Mouse (Mus musculus): ENCODE measurements at regions not wholly inside any gene's neighbourhood (a gene's known extent, or its start where the extent isn't known, plus 50 kb on each side); places are given as distances from the start of the nearest gene placed in this dataset.

DNA sequence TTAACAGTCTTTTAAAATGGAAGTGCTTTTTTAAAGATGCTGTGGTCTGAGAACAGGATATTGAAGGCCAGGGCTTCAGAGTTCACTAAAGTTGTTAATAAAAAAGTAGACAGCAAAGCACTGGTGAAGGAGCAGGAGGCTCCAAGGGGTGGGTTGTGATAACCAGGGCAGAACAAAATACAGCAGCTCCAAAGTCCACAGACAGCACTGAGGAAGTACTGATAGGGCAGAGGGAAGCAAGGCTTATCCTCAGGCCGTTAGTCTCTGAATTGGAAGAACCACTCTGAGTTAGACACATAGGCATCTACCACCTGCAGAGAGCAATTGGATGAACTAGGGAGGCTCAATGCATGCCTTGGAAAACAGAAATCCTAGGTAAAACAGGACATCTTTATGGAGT is 62.1 kb downstream of the P2ry1 start:
- no peak for ATAC-seq (ENCODE audit: insufficient number of reproducible peaks, low FRiP score, low TSS enrichment)

DNA sequence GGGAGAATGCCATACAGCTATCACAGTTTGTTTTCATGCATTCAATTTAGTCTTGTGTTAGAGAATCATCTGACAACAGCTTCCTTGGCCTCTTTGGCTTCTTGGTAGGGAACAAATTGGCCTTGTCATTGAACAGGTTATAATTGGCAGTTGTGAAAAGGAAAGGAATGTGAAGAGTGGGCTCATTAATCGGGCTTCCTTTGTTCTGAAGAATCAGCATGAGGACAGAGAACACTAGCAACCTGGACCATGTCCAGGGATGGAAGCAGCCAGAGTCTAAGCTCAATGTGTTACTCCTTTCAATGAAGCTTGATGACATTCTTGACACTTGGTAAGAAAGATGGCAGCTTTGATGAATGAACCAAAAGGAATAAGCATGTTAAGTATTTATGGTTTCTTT is 64.5 kb downstream of the P2ry1 start:
- no peak for ATAC-seq (ENCODE audit: insufficient number of reproducible peaks, low FRiP score, low TSS enrichment)

DNA sequence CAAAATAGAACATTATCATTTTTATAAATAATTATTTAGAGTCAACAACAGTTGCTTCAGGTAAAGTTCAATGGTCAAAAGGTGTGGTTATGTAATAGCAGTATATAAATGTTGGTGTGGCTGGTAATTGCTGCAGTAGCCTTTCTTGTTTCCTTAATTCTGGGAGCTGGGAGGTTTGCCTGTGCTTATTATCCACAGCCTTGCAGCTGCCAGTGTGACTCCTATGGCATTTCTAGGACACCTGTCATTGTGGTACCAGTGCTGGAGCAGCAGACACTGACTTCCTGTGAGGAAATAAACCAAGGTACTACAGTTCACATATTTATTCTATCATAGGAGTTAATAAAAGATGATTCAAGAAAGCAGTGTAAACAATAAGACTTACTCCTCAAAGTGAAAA is 65.6 kb downstream of the P2ry1 start:
- no peak for ATAC-seq (ENCODE audit: insufficient number of reproducible peaks, low FRiP score, low TSS enrichment)

DNA sequence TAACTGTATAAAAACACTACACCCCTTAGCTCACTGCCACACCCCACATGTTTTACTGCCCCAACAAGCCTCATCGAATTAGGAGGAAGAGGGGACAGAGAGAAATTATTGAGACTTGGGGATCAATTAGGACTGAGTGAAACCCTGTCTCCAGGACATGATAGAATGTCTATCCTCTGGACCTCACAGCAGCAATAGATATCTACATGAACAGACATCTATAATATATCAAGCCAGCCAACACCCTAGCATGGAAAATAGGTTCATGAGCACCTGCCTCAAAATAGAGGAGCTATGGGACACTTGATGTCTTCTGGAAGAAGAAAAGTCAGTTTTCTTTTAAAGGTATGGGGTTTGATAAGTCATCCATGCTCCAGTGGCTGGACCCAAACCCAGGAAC is 68.4 kb downstream of the P2ry1 start:
- no peak for ATAC-seq (ENCODE audit: insufficient number of reproducible peaks, low FRiP score, low TSS enrichment)

DNA sequence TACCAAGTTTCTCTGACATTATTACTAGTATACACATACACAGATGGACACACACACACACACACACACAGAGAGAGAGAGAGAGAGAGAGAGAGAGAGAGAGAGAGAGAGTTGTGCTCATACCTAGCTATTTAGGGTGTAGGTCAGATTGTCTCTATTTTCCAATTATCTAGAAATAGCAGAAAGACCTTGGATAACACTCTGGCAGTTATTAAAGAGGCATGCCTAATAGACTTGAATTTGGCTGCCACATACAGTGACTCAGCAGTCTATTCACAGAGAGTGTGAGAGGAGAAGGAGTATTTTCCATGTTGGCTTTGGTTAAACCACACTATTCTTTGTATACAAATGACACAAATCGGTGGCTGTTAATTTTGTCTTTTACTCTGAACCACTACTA is 69.7 kb downstream of the P2ry1 start:
- ATAC-seq (ENCODE audit: insufficient number of reproducible peaks, low FRiP score, low TSS enrichment), result no peak

DNA sequence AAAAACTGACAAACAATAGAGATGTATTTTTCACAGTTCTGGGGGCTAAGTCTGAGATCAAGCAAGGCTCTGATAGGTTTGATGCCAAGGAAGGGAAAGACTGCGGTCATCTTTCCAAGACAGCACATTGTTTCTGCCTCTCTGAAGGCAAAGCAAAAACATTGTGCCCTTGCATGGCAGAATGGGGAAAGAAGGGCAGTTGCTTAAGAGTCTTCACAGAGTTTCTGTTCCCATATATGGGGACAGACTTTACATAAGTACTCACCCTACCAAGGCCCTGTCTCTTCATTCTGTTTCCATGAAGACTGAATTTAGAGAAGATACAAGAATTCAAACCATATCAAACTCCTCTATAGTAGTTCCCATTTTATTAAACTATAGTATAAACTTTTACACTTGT is 70.5 kb downstream of the P2ry1 start:
- ATAC-seq (ENCODE audit: insufficient number of reproducible peaks, low FRiP score, low TSS enrichment), result no peak

DNA sequence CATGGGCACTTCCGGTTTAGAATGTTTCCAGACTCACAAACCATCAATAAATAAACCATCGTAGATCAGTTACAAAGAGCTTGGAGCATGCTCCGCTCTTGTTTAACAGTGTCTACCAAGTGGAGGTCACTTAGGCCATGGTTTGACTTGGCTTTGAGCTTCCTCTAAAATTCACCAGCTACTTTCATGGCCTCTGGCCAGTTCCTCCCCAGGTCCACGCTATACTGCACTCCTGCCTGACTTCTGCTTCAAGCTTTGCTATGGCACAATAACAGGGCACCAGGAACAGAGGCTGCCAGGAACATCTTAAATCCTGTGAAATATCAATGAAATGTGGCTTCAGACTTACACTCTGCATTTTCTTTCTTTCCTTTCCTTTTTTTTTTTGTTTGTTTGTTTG is 71.2 kb downstream of the P2ry1 start:
- no peak for ATAC-seq (ENCODE audit: insufficient number of reproducible peaks, low FRiP score, low TSS enrichment)

DNA sequence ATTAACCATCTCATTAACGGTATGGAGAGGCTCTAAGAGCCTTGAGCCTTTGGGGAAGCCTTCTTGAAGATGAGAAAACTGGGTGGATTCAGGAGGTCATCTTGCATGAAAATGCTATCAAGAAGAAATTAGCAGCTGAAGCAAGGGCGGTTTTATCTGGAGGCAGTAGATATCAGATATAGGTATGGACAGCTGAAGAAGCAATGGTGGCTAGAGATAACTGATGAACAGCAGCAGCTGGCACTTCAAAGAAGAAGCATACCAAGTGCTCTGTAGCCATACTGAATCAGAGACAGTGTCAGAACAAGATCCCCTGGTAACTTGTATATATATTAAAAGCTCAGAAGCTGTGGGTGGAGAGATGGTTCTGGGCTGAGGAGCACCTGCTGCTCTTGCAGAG is 73.2 kb downstream of the P2ry1 start:
- no peak for ATAC-seq (ENCODE audit: insufficient number of reproducible peaks, low FRiP score, low TSS enrichment)

DNA sequence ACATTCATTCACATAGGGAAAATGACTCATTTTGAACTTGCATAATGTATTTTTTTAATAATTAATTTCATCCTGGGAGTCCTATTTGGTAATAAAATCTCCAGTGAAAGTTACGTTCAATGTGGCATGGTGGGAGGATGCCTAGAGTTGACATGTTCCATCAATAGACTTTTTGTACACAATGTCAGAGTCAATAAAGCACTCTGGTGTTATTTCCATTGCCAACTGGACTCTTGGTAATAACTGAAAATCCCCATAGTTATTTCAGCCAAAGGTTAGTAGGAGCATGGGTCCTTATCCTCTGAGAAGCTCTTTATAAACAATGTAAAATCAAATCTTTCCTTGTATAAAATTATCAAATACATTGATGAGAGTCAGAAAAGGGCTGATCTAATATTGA is 87.3 kb downstream of the P2ry1 start:
- ATAC-seq (ENCODE audit: insufficient number of reproducible peaks, low FRiP score, low TSS enrichment), result no peak

DNA sequence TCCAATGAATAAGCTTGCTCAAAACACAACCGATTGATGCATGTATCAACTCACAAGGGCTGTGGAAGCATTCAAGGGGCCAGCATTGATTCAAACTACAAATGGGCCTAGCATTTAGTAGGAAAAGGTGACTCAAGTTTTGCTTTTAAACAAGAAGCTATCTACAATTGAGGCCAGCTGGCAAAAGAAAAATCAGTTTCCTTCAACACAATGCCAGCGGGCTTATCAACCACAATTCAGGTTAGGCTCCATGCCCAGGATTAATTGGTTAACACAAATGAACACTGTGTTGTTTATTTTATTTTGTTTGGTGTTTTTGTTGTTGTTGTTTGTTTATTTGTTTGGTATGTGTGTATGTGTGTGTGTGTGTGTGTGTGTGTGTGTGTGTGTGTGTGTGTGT is 89.4 kb downstream of the P2ry1 start:
- ATAC-seq (ENCODE audit: insufficient number of reproducible peaks, low FRiP score, low TSS enrichment), result no peak

DNA sequence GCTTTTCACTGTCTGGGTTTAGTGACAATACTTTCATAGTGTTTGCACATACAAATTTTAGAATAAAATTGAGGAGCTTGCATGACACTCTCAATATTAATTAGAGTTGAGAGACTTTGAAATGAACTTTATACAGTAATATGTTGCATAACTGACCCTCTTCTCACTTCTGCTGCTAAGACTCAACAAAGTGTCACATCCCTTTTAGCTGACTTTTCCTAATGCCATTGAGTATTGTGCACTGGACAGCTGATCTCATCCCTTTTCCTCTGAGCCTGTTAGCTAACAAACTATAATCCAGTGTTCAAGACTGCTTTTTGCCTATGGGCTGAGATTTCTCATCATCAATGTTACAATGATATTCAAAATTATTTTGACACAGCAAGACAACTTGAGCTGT is 113.8 kb downstream of the P2ry1 start:
- no peak for ATAC-seq (ENCODE audit: insufficient number of reproducible peaks, low FRiP score, low TSS enrichment)

DNA sequence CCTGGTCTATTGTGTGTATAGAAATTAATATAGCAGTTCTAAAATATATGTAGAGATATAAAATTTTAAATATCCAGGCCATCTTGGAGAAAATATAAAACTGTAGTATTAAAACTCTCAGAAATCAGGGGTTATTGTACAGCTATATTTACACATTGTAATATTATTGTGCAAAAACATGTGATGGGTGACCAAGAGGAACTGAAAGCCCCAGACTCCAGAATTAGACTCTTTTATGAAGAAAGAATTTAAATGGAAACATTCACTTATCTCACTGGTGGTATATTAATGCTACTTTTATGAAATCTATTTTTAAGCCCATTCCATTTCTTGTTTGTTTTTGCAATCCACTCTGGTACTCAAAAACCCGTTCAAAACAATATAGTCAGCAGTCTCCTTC is 130.5 kb downstream of the P2ry1 start:
- ATAC-seq (ENCODE audit: insufficient number of reproducible peaks, low FRiP score, low TSS enrichment), result no peak

DNA sequence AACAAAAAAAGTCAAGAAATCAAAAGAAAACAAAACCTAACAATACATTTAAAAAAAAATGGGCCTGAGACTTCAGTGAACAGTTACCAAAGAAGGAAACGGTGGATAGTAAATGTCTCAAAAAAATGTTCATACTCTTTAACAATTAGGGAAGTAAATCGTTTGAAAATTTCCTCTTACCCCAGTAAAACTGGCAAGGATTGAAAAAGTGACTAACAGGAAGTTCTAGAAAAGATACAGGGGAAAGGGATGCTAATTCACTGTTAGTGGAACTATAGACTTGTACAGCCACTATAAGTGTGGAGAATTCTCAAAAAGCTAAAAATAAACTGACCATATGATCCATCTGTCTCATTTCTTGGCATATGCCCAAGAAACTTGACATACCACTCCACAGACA is 151.5 kb downstream of the P2ry1 start:
- ATAC-seq (ENCODE audit: insufficient number of reproducible peaks, low FRiP score, low TSS enrichment), result no peak

DNA sequence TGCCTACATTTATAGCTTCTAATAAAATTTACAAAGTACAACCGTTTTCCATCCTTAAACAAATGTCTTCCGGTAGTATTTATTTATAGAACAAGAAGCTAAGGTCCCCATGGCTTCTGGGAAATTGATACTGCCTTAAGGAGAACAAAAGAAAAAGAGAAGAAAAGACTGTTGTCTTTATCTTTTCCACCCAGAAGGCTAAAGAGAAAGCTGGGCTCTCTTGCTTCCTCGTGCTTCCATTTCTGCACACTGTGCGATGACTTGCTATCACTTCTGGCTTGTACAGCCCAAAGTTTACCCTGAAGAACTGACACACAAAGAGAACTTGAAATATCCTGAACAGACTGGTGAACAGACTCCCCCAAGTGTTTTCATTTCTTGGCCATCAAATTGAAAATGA is 157.2 kb downstream of the P2ry1 start:
- ATAC-seq (ENCODE audit: insufficient number of reproducible peaks, low FRiP score, low TSS enrichment), result no peak

DNA sequence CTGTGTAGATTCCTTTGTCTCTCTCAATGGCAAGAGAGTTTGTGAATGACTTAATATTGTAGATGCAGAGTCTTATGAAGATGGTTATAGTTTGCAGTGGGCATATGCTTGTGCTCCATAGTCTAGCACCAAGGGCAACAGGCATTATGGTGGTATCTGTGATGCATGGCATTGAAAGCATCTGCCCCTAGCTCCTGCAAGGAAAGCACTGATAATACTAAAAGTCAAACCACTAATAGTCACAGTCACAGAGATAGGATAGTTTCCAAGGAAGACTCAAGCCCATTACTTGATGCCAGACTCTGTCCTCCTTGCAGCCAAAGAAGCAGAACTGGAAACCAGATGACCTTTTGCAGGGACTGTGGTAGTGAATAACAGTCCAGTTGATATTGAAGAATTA is 158.8 kb downstream of the P2ry1 start:
- ATAC-seq (ENCODE audit: insufficient number of reproducible peaks, low FRiP score, low TSS enrichment), result no peak

DNA sequence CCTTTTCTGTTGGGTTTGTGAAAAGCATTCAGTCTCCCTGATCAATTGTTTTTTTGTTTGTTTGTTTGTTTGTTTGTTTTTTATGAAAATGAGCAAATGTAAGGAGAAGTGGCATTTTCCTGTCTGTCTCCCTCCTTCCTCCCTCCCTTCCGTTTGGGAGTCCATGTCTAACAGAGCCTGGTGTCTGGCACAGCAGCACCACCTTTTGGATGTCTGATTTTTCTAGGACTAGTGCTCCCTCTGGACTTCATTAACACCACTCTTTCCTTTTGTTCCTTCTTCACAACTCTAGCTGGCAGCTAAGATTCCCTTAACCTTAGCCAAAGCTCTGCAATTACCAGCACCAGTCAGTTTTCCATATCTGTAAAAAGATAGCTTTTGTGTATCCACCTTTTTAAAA is 175.6 kb upstream of the Rap2b start:
- no peak for ATAC-seq (ENCODE audit: insufficient number of reproducible peaks, low FRiP score, low TSS enrichment)

DNA sequence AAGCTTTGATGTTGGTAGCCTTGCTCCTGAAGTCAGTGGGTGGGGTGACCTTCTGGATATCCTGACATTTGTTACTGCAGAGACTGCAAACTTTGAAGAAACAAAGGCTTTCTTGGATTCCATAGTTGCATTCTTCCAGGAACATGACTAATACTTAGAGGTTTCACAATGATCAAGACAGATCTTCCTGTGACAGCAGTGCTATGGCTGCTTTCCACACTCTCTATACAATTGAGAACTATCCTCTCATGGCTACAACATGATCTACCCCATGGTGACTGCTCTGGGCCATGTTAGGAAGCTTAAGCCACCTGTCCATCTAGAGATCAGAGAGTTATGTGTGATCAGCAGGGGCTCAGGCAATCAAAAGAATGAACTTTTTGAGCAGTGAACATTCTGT is 172.8 kb upstream of the Rap2b start:
- ATAC-seq (ENCODE audit: insufficient number of reproducible peaks, low FRiP score, low TSS enrichment), result no peak

DNA sequence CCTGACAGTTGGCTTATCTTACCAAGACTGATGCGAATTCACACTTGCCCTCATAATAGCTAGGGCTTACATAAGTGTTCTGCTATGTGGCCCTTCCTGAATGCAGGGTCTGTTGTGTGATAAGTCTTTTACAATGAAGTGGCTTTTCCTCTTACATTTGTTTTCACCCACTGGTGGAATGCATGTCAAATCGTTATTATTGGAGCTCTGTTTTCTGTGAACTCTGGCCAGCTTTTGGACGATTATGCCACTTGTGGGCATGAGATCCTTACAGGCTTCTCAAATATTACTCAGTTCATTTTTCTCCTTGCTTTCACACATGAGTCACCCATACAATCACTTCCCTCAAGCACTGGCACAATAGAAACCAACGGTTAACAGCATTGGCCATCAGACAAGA is 144.9 kb upstream of the Rap2b start:
- ATAC-seq (ENCODE audit: insufficient number of reproducible peaks, low FRiP score, low TSS enrichment), result no peak

DNA sequence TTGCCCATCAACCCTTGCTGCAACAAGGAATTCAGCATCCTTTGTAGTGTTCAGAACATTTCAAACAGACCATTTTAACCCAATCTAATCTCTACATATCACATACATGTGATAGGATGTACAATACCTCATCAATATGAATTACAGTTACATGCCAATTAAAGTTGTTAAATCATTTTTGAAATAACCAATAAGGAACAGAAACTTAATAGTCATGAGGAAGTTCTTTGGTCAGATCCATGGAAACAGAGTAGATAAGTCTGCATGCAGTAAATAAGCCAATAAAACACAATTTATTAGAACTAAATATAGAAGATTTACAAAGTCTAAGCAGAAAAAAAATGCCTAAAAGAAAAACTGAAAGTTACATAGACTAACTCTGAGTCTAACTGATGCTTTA is 136.9 kb upstream of the Rap2b start:
- ATAC-seq (ENCODE audit: insufficient number of reproducible peaks, low FRiP score, low TSS enrichment), result no peak

DNA sequence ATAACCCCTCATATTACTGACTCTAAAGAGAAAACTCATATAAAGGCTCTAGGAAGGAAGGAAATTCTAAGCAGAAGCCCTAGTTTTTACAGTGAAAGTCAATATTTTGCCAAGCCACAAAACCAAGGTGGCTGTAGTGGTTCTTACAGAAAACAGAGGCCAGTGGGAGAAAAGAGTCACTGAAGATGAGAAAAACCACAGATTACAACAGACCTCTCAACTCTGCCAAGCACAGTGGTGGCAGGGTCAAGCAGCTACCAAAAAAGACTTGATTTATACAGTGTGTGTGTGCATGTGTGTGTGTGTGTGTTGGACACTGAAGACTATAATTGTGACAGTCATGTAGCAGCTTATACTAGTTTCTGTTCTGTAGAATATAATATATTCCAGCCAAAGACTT is 136.4 kb upstream of the Rap2b start:
- ATAC-seq (ENCODE audit: insufficient number of reproducible peaks, low FRiP score, low TSS enrichment), result no peak

DNA sequence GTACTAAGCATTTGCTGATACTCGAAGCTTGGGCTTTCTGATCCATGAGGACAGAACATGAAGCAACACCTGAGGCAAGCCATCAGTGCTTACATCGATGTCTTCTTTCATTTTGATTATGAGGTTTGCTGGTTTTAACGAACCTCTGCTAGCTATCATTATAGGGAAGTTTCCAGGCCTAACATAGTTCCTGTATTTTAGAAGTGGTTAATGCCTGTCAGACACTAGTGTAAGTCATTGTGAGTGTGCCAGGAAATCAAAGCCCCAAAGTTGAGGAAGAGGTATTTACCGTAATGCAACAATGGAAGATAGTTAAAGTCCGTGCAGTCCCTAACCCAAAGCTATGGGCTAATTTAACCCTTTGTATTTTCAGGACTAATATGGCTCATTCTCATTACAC is 120.1 kb upstream of the Rap2b start:
- no peak for ATAC-seq (ENCODE audit: insufficient number of reproducible peaks, low FRiP score, low TSS enrichment)

DNA sequence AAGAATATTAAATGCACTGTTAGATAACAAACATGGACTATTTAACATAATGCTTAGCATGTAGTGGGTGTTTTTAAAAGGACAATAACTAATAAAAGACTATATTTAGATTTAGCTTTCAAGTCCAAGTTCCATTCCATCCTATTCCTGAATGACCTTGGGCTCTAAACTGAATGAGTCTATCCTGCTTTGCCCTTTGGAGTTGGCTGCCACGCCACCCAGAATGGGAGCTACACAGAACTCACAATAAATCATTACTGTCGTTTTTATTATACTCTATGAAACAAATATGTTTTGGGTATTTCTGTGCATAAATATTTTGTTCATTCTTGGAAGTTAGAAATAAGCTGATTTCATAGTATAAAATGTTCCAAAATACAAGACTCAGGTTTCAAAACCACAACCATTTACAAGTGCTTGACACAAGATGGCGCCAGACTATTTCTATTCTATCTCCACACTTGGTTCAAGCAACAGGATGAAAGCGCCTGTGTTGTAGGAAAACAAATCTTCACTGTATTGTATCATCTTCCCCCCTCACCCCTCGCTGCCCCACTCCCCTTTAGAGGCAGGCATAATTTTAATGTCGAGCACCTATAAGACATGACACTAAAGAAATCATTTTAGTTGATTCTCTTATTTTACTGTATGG is 117.4 kb upstream of the Rap2b start:
- ATAC-seq (ENCODE audit: insufficient number of reproducible peaks, low FRiP score, low TSS enrichment), result peak; percentile 49; the same call in 1 of the 2 replicates

DNA sequence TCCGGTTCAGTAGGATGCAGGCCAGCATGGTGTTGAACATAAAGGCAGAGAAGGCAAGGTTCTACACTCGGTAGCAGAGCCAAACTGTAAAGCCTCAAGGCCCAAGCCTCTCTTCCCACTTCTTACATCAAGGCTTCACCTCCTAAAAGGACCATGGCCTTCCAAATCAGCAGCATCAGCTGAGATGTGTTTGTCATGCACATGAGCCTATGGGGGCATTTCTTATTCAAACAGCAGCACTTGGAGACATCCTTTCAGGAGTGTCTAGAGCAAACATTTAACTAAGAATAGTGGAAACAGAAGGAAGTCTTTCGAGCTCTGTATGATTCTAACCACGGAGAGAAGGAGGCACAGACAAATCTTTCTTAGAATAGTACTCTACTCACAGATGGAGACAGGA is 115.0 kb upstream of the Rap2b start:
- ATAC-seq (ENCODE audit: insufficient number of reproducible peaks, low FRiP score, low TSS enrichment), result no peak

All from cerebellum, adult (tissue).